Mouse (Mus musculus) adrenal gland (tissue): Measurements from ENCODE around the gene Lyrm1.

Experiments used
- intact Hi-C: fragments of 180-260 bp; cut with DNase I; formaldehyde crosslinking; loops from one replicate; pipeline ENCODE4 v1.15.1; 2025

The Lyrm1 gene

GRCm38 (mm10) chr7:119881229-119881628 lies 14.4 kb upstream of the Lyrm1 start:
- intact Hi-C loops, result no loop called here

DNA sequence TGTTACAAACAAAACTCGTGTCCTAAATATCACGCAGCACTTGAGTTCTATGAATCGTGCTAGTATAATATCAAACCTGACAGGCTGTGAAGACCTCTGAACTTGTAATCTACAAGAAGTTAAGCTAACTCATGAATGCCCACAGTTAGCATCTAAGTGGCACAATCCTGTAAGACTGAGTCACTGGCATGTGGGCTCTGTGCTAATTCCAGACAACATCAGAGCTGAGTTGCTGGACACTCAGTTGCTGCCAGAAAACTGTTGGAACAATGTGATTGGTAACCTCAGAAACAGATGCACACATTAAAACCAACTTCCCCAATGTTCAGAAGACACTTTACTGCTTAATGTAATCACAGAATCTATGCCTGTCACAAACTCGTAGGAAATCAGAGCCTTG lies 7.8 kb upstream of the Lyrm1 start:
- intact Hi-C loops, result no loop called here

GRCm38 (mm10) chr7:119892198-119892597 lies 3.5 kb upstream of the Lyrm1 start:
- intact Hi-C loops, result no loop called here

- intact Hi-C loops, result no loop called here
These were observed 2.9 kb upstream of the Lyrm1 start for GRCm38 (mm10) chr7:119892742-119893141.

DNA sequence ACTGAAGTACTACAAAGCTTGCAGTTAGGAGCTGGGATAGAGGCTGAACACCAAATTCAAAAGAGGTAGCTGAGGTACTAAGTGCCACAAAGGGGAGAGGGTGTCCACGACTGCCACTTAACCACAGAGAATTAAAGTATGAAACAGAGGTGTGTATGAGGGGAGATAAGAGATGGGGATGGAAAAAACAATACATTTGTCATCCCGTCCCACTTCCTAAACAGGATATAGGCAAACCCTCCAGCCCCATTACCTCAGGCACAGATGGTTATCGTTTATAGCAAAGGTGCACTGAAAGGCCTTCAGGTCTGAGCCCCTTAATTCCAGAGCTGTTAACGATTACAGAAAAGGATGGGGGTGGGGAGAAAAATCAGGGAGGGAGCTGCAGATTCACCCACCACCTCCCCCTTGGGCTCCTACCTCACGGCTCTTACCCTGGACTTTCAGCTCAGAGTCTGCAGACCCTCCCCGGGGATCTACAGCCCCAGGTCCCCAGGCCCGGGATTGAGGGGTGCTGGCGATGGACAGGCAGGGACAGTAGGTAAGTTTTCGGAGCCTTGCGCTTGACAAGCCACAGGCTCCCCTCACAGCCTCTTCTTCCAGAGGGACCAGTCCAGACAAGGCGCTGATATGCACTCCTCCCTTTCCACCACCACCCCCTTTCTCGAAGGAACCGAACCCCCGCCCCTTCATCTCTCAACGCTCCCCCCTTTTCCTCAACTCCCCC lies 680 bp upstream of the Lyrm1 start:
- intact Hi-C loops, result loop anchor here (5.0 kb wide), 2 partner anchors 48 to 57 kb away; no protein-coding TSS in a partner anchor

DNA sequence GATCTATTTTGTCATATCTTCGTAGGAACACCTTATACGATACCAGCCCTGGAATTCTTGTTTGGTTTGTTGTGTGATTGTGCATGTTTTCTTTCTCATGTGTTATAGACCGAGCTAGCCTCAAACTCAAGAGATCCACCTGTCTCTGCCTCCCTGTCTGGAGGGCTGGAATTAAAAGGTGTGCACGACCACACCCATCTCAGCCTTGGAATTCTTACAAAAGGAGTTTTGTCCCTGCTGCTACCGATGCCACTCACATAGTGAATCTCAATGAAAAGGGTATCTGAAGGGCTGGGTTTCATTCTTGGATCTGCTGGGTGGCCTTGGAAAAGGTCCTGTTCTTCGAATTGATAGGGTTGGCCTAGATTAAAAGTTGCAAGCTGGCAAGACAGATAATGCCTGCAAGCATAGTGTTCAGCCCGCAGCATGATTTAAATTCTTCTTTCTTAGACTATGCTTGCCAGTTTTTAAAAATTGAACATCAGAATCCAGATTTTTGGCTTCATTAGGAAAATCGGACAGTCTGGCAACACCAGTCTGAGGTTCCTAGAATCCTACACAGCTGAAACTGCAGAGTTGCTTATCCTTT lies 2.0 kb downstream of the Lyrm1 start:
- intact Hi-C loops, result loop anchor here (5.0 kb wide), 2 partner anchors 50 to 55 kb away; no protein-coding TSS in a partner anchor

DNA sequence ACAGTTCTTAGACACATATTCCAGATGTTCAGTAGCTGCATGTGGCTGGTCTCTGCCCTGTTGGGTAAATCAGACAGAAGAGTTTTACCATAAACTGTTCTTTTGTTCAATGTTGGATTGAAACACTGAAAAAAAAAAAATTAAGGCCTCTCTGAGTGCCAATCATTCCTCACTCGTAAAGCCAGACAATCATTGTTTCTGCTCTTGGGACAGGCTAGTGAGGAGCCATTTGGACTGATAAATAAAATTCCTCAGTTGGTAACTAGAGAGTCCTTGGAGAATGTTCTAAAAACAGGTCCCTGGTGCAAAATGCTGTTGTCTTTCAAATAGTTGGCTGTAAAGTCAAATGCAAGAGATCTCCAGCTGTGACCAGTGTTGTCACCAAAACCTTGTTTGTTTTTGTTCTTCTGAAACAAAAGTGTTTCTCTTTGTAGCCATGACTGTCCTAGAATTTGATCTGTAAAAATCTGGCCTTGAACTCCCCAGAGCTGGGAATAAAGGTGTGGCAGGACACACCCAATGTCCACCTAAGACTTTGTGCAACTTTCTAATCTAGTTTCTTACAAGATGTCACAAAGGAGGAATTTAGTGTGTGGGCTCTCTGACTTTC lies 2.7 kb downstream of the Lyrm1 start:
- intact Hi-C loops, result loop anchor here (5.0 kb wide), 2 partner anchors 51 to 54 kb away; no protein-coding TSS in a partner anchor

GRCm38 (mm10) chr7:119899386-119900057 lies 3.9 kb downstream of the Lyrm1 start:
- intact Hi-C loops, result loop anchor here (5.0 kb wide), 2 partner anchors 52 to 53 kb away; no protein-coding TSS in a partner anchor

GRCm38 (mm10) chr7:119906523-119907215 lies 11.0 kb downstream of the Lyrm1 start:
- intact Hi-C loops, result no loop called here

- intact Hi-C loops, result no loop called here
These were observed 16.1 kb downstream of the Lyrm1 start for GRCm38 (mm10) chr7:119911727-119912126.

GRCm38 (mm10) chr7:119920457-119920856 lies 24.8 kb downstream of the Lyrm1 start:
- intact Hi-C loops, result no loop called here

- intact Hi-C loops, result no loop called here
These were observed 25.4 kb downstream of the Lyrm1 start for GRCm38 (mm10) chr7:119921054-119921453.

DNA sequence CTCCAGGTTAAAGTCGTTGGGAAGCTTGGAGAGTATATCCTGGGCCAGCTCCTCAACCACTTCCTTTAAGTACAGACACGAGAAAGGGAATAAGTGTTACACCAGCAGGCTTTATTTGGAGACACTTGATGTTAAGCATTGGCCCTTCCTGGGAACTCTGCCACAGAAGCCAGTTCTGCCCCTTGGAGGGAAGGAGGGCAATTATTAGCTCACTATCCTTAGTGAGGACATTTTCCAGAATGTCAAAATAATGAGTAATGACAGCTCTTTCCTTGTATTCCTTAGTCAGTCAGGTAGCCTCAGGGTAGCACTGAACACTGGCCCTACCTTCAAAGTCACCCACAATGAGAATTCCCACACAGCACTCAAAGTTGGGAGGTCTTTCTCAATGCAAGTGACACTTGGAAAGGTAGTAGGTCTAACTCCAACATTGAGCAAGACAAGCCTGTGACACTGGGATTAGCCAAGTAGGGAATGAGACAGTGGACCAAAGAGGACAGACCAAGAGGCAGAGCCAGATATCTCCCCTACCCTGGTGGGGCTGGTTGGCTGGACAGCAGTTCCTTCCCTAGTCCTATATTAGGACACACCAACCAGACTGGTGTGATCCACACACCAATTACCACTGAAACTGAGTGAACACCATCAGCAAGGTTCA lies 33.3 kb downstream of the Lyrm1 start:
- intact Hi-C loops, result no loop called here

- intact Hi-C loops, result no loop called here
These were observed 40.7 kb downstream of the Lyrm1 start for GRCm38 (mm10) chr7:119936321-119936720.

DNA sequence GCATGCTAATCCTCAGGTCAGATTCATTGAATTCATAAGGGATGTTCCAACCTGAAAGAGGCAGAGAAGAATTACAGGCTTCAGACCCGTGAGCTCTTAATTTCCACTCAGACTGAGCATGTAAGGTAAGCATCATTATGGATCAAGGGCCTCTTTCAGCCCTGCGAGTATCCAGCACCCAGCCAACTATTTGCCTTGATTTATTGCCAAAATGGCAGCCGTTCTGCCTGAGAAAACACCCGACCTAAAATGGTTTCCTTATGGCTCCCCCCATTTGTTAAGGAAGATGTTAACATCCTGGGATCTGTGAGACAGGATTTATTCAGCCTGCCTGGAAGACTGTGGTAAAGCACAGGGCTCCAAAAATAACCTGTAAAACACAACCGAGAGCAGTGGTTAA lies 41.4 kb downstream of the Lyrm1 start:
- intact Hi-C loops, result no loop called here

DNA sequence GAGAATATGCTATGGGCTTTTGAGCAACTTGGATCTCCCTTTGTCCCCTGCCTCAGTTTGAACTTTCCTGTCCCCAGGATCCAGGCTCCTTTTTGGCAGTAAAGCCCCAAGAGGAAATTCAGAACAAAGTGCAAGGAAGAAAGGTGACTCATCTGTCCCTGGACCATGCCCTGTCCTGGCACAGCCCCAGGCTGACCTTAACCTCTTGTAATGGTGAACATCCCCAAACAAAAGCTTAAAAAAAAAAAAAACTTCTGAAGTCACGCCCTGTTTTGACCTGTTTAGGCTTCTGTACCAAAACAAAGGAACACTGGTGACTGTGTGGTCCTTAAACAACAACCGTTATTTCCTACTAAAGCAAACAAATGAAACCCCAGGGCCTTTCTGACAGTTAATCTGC lies 45.9 kb downstream of the Lyrm1 start:
- intact Hi-C loops, result no loop called here

DNA sequence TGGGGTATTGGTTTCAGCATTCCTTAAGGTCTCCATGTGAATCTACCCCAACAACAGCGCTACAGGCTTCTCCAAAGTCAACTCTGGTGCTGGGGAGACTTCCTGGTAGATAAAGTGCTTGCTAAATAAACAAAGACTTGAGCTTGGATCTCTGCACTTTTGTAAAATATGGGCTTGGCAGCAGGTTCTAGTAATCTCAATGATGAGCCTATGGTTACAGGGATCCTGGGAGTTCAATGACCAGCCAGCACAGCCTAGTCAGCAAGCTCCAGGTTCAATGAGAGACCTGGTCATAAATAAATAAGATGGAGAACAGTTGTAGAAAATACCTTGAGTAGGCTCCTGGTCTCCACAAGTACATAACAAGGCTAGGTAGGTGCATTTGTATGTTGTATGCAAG lies 58.4 kb downstream of the Lyrm1 start:
- intact Hi-C loops, result loop anchor here (5.0 to 10.0 kb wide), 2 partner anchors 57 to 99 kb away; partner anchors contain the start of genes Dcun1d3 and Lyrm1

DNA sequence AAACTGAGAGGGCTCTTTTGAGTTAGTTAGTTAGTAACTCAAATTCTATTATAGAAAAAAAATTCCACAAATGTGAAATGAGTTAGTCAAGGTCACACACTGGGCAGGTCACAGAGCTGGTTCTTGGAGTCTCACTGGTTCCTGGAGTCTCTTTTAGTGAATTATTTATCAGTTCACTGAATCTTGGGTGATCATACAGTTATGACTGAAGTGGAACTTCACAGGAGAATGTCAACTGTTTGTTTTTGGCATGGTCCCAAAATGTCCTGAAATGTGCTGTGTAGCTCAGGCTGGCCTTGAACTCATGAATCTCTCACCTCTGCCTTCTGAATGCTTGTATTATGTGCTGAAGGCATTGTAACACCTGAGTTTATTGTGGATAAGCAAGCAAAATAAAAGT lies 61.8 kb downstream of the Lyrm1 start:
- intact Hi-C loops, result loop anchor here (10.0 kb wide), 1 partner anchor 103 kb away; no protein-coding TSS in a partner anchor

DNA sequence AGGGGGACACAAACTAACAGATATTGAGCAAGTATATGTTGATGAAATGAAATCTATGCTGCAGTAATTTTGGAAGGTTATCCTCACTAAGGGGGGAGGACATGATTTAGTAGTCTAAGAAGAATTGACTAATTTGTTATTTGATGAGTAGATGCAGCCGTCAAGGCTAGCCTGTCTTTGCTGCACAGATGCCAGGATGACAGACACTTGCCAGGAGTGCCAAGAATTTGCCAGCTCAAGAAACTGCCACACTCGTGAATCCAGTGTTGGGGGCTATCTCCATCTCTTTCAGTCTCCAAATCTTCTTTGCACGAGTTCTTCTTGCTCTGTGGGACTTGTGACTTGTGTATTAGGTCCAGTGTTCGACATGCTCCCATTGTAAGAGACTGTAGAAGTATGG lies 63.4 kb downstream of the Lyrm1 start:
- intact Hi-C loops, result loop anchor here (10.0 kb wide), 1 partner anchor 104 kb away; no protein-coding TSS in a partner anchor

DNA sequence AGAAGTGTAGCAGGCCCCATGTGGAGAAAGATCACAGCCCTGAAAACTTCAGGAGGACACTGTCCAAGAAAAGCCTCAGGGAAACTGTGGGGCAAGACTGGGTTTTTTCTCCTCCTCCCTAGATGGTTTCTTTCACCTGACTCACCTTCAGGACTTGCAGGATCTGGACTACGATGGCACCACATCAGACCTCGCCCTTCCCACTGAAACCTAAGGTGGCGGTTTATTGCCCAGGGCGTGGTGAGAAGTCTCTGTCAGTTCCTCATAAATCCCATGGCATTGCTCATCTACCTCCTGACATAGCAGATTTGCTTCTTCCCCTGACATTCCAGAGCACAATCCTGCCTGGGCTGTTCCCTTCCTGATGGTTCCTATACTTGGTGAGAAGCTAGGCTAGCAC lies 63.8 kb downstream of the Lyrm1 start:
- intact Hi-C loops, result loop anchor here (10.0 kb wide), 1 partner anchor 105 kb away; no protein-coding TSS in a partner anchor
